Mouse (Mus musculus): ENCODE data around the gene Ppat. TPM values are rescaled to one million over a fixed set of nuclear protein-coding genes. Genes with fewer than 3 reads are reported as not detected.

Gene Ppat
- total RNA-seq, 2 experiments from 2014 or later = 15.7 to 17.8 TPM

DNA sequence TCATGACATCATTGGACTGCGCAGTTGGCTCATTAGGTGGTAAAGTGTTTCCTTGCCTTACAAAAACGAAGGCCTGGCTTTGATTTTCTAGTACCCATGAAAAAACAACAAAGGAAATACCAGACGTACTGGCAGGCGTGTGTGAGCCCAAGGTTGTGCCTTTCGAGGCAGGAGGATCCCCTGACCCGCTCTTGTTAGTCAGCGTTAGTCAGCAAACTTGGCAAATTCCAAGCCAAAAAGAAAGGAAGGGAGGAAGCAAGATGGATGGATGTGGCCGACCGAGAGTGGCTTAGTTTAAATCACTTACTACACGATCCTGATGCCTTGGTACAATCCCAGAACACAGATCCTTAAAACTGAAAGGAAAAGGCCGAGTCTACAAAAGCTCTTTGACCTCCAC is 11.2 kb upstream of the Ppat start:
- TF ChIP-seq CTCF (conservative IDR thresholded peaks at IDR 0.05) = no peak
- DNase-seq (ENCODE audit: low spot score in 2 of 2) = no peak
- no peak overlapping the region for H3K27ac ChIP-seq
- H3K4me3 ChIP-seq = no peak overlapping the region

DNA sequence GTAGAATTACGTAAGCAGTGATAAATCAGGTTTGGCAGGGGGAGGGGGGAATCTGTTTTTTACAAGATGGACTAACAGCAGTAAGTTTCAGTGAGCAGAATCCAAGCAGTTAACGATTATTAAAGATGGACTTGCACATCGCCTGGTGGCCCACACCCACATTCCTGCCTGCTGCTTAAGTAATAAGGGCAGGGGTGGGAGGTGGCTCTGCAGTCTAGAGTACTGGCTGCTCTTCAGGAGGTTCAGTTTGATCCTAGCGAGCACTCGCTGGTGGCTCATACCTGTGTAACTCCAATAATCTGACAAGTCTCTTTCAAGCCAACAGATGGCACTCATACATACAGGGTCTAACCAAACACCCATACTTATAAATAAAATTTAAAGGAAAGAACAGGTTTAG is 8.2 kb upstream of the Ppat start:
- DNase-seq (ENCODE audit: low spot score in 2 of 2) = no peak
- H3K27ac ChIP-seq = no peak overlapping the region
- H3K4me3 ChIP-seq = no peak overlapping the region
- no peak for TF ChIP-seq CTCF (conservative IDR thresholded peaks at IDR 0.05)

DNA sequence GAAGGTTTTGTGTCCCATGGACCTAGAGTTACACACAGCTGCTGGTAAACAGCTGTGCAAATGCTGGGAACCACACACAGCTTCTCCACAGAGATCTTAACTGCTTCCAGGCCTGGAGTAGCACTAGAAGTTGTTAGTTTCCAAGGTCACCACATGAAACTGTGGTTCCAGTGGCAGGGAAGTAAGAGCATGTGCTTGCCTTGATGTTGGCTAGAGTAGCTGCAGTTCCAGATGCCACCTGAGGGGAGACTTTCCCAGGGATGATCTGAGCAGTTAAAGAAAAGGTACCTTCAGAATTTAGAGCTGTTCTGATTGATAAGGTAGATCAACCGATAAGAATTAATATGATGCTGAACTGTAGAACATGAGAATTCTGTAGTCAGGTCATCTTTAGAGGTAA is 6.6 kb upstream of the Ppat start:
- peak; percentile 62 for TF ChIP-seq CTCF (conservative IDR thresholded peaks at IDR 0.05)
- no peak for DNase-seq (ENCODE audit: low spot score in 2 of 2)
- Histone ChIP-seq H3K27ac (no peak overlapping the region), H3K4me3 (no peak overlapping the region)

DNA sequence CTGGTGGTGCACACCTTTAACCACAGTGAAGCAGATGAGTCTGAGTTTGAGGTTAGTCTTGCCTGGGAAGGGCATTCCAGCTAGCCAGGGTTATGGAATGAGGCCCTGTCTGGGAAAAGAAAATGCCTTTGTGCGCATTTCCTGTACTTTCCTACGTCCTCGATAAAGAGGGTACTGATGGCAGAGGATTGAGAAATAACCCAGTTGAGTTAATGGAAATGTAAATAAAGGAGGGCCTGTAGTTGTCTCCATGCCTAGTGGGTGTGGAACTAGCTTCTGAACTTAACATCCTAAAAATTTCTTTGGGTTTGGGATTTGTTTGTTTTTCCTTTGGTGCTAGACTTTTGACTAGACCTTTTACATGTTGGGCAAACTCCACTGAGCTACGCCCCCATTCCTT is 4.1 kb upstream of the Ppat start:
- no peak for TF ChIP-seq CTCF (conservative IDR thresholded peaks at IDR 0.05)
- no peak for DNase-seq (ENCODE audit: low spot score in 2 of 2)
- Histone ChIP-seq H3K4me3 (no peak overlapping the region), H3K27ac (no peak overlapping the region)

DNA sequence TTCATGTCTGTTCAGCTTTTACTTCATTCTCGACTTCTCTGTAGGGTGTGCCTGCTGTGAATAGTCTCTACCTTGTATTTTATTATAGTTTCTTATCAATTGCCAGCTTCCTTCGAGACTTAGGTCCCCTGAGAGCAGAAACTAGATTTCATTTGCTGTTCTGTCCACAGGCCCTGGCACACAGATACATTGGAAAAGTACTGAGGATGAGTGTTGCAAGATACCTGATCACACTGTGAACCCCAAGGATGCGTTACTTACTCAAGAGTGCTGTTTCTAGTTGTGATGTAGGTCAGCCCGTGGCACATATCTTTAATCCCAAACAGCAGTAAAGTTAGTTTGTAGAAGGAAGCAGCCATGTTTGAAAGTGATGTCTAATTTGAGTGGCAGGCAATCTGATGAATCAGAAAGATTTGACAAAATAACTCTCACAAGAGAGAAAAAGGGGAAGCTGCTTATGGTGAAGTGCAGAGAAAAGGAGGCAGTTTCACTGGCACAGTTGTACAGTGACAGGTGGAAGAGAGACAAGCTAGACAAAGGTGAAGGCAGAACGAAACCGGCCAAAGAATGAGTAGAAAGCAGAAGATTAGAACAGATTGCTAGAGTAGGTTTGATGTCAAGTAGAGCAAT is 3.0 kb upstream of the Ppat start:
- Histone ChIP-seq H3K27ac (no peak overlapping the region), H3K4me3 (no peak overlapping the region)
- DNase-seq (ENCODE audit: low spot score in 2 of 2) = no peak
- TF ChIP-seq CTCF (conservative IDR thresholded peaks at IDR 0.05) = no peak

DNA sequence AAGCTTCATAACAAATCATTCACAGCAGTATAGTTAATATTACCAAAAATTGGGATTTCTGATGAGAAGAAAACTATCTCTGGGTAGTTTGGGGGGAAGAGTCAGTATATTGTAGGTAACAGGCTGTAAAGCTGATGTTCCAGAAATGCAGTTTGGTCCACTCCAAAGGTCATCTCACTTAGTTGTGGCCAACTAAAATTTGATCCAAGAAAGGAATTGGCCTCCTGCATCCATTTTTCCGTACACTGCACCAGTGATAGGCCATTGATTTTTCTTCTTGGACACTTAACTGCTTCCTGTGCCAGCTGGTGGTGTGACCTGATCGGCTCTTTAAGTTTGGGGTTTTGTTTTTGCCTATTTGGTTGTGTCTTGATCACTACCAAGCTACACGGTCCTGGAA is 2.4 kb upstream of the Ppat start:
- TF ChIP-seq CTCF (conservative IDR thresholded peaks at IDR 0.05) = no peak
- H3K27ac ChIP-seq = no peak overlapping the region
- no peak overlapping the region for H3K4me3 ChIP-seq
- DNase-seq (ENCODE audit: low spot score in 2 of 2) = no peak

DNA sequence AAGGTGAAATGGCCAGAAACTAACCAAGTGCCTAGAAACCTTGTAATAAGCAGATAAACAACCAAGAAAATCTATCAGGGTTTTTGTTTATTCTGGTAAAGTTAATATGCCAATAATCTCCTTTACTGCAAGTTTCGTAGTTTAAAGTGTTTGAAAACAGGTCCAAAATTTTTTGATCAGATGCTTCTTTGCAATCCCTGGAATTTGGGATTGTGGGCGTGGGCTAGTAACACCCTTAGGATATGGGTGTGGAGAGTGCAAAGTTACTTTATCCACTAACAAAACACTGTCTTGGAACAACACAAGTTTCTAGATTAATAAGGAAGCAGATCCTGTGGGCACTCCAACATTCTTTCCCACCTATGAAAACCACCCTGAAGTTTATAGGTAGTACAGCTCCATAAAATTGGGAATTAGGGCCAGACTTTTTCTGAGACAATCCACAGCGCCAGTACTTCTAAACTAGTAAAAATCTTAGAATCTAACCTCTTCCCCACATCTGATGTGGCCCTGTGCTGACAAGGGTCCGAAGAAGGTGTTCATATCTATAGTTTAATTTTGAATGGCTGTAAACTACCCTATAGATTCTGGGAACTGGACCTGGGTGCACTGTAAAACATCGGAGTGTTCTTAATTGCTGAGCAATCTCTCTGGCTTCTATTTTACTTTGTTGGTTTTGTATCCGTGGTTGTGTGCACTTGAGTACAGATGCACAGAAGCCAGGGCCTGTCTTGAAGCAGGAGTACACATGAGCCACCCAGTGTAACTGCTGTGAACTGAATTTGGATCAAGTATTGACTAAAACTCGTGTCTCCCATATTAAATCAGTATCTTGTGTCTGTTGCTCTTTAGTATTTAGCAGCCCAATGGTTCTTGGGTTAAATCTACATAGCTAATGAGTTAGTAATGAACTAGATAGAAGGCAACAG is 998 bp upstream of the Ppat start:
- H3K4me3 ChIP-seq = peak overlapping the region; percentile 80
- no peak for TF ChIP-seq CTCF (conservative IDR thresholded peaks at IDR 0.05)
- DNase-seq (ENCODE audit: low spot score in 2 of 2) = no peak
- H3K27ac ChIP-seq = peak overlapping the region; percentile 85

DNA sequence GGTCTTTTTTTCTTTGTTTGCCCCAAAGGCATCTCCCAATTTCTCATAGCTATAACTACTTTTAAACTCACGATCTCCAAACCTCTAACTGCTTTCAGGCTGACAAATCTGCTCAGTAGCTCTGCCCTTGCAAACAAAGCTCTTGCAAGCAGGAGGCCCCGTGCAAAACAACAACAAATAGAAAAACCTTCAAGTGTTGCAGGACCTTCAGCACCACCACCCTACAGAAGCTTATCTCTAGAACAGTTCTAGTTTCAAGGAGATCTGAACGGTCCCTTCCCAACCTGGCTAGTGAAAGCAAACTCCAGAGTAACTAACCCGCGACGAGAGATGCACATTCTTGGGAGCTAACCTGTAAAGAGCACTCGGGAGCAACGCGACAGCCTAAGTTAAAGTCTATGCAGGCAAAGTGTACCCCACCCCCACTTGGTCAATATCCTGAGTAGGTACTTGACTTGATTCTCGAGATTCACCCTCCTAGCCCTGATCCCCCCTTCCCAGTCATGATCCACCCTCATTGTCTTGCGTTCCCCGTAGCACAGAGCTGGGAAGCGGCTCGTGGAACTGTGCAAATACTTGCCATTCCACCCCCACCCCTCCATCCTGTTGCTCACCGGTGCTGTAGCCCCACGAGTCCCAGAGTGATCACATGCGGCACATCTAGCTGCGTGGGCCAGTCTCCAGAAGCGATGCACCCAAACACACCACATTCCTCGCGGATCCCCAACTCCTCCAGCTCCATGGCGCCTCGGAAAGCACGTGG is 854 bp downstream of the Ppat start:
- DNase-seq (ENCODE audit: low spot score in 2 of 2) = no peak
- TF ChIP-seq CTCF (conservative IDR thresholded peaks at IDR 0.05) = no peak
- H3K4me3 ChIP-seq = peak overlapping the region; percentile 80
- H3K27ac ChIP-seq = peak overlapping the region; percentile 85

DNA sequence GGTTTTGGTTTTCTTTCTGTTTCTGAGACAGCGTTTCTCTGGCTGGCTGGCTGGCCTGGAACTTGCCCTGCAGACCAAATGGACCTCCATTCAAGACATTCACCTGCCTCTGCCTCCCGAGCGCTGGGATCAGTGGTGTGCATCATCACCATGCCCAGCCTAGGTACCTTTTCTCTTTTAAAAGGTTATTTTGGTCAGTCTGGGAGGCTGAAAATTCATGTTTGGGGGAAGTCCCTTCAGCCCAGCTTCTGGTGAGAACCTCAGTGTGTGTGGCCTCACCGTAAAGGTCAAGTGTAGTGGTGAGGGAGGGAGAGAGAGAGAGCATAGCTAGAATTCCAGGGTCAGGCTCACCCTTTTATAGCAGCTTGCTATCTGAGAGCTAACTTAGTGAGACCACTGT is 3.6 kb downstream of the Ppat start:
- no peak for TF ChIP-seq CTCF (conservative IDR thresholded peaks at IDR 0.05)
- no peak overlapping the region for H3K27ac ChIP-seq
- H3K4me3 ChIP-seq = no peak overlapping the region

DNA sequence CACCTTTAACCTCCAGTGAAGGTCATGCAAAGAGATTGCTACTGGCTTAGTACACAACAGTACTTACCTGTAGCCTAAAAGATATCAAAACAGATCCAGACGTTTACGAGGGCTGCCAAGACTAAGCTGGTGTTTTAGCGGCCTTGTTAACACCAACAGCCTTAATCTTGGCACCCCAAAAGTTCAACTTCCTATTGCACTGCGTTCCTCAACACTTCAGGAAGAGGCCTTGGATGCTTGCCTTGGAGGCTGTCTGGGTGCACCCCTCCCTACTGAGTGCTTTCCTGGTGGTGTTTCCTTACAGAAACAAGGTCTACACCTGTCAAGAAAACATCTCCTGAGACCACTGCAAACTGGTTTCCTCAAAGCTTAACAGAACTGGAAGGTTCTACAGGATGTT is 4.2 kb downstream of the Ppat start:
- no peak for TF ChIP-seq CTCF (conservative IDR thresholded peaks at IDR 0.05)
- DNase-seq (ENCODE audit: low spot score in 2 of 2) = no peak
- Histone ChIP-seq H3K27ac (no peak overlapping the region), H3K4me3 (no peak overlapping the region)

More for the DNA sequence above, 3.6 kb downstream of the Ppat start:
- DNase-seq (ENCODE audit: low spot score in 2 of 2) = no peak

DNA sequence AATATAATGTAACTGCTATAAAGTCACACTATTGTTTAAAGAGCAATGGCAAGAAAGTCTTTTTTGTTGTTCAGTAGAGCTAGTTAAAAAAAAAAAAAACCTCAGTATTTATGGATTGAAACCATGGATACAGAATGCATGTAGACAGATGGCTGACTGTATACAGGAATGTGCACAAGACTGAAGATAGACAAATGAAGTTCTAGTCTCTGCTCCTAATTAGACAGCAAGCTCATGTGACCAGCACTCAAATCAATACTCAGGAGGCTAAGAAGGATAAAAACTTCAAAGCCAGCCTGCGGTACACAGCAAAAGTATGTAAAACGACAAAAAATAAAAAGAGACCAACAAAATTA is 5.7 kb downstream of the Ppat start:
- no peak overlapping the region for H3K27ac ChIP-seq
- H3K4me3 ChIP-seq = no peak overlapping the region
- DNase-seq (ENCODE audit: low spot score in 2 of 2) = no peak
- no peak for TF ChIP-seq CTCF (conservative IDR thresholded peaks at IDR 0.05)

DNA sequence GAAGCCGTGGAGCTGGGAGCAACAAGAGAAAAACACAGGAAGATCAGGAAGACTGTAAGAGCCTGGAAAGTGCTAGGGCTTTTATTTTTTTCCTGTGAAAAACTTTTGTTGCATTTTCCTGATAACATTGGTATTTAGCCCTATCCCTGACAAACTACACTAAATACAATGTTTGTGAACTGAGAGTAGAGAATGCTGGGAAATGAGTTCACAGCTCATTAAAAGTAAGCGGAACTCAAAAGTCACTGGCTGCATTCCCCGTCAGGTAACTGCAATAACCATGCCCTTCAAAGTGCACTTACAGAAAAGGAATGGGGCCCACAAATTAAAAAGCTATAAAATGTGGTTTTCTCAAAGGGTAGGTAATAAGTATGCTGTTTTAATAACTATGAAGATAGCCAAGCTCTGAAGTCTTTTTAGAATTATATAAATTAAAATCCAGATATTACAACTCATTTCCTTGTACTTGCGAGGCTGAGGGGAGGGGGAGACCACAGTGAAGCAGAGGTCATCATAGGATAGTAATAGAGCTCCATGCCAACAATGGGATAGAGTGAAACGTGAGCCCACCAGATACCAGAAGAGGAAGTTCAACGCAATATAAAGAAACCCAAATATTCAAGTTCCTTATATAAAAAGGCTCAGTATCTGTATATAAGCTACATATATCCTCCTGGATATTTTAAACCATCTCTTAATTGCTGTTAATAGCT is 6.3 kb downstream of the Ppat start:
- TF ChIP-seq CTCF (conservative IDR thresholded peaks at IDR 0.05) = no peak

DNA sequence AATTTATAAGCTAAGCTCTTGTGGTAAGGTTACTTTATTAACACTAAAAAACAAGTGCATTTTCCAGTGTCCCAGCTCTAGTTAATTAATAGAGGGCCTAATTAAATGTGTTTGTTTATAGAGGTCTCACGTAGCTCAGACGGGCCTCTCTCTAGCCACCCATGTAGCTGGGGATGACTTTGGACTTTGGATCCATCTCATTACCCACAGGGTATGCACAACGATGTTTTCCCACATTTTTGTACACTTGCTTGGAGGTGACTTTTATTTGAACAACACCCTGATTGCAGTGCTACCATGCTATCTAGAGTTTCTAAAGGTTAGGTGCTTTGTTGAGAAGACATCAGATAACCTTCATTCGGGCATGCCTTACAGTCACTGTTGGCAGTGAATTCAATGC is 8.9 kb downstream of the Ppat start:
- H3K27ac ChIP-seq = no peak overlapping the region
- H3K4me3 ChIP-seq = no peak overlapping the region
- no peak for DNase-seq (ENCODE audit: low spot score in 2 of 2)
- no peak for TF ChIP-seq CTCF (conservative IDR thresholded peaks at IDR 0.05)

More for the DNA sequence above, 6.3 kb downstream of the Ppat start:
- Histone ChIP-seq H3K4me3 (no peak overlapping the region), H3K27ac (no peak overlapping the region)
- no peak for DNase-seq (ENCODE audit: low spot score in 2 of 2)

Measured in layer of hippocampus, adult 2 months (tissue).